Mouse (Mus musculus) kidney, adult 2 months (tissue): ENCODE measurements around the gene Fam198a. TPM values are rescaled to one million over a fixed set of nuclear protein-coding genes. Genes with fewer than 3 reads are reported as not detected.

Source experiments
- DNase-seq: peaks from one replicate; pipeline ENCODE4 v3.0.0; 2021
- H3K27ac ChIP-seq: fragments of 200-500 bp; 2 replicates; pipeline ENCODE4 v1.5.1; 2012; ENCODE audit warnings: low read depth, low read length, control low read depth, inconsistent platforms; ENCODE audit not compliant: insufficient read depth
- H3K27me3 ChIP-seq: fragments of 200-500 bp; replicated peaks from 2 replicates; pipeline ENCODE4 v1.6.1; 2012; ENCODE audit warnings: mild to moderate bottlenecking, moderate library complexity, low read length, inconsistent platforms; ENCODE audit not compliant: control insufficient read depth, insufficient read depth
- H3K36me3 ChIP-seq: fragments of 200-500 bp; 2 replicates; pipeline ENCODE4 v1.6.1; 2012; ENCODE audit warnings: mild to moderate bottlenecking, moderate library complexity, low read length, inconsistent platforms; ENCODE audit not compliant: control insufficient read depth, insufficient read depth
- H3K4me1 ChIP-seq: fragments of 200-500 bp; 2 replicates; pipeline ENCODE4 v1.6.1; 2011; ENCODE audit warnings: low read length; ENCODE audit not compliant: control insufficient read depth, insufficient read depth
- H3K4me3 ChIP-seq: fragments of 200-500 bp; 2 replicates; pipeline ENCODE4 v1.5.1; 2011; ENCODE audit warnings: mild to moderate bottlenecking, low read depth, low read length, control low read depth; ENCODE audit not compliant: insufficient read depth
- CTCF ChIP-seq: fragments of 200-500 bp; conservative IDR thresholded peaks from 2 replicates; pipeline ENCODE4 v1.5.1; 2011; ENCODE audit warnings: low read depth, mild to moderate bottlenecking, control low read depth, low read length, moderate library complexity, mixed read lengths; ENCODE audit not compliant: insufficient read depth, insufficient read length
- POLR2A ChIP-seq: fragments of 200-500 bp; IDR thresholded peaks from one replicate; pipeline ENCODE4 v1.6.1; 2011; ENCODE audit warnings: low read depth, low read length, control low read depth
- WGBS: fragments of 180-500 bp; shearing (Covaris S2); methylation state at CpG from one replicate; pipeline ENCODE4 v1.1.7; 2018; 5-methylcytosine and 5-hydroxymethylcytosine counted together
- polyA plus RNA-seq: library from polyadenylated mRNA; depleted of rRNA; stranded (reverse); fragments of >200 nt; gene quantifications from 2 replicates; pipeline ENCODE4 v1.2.3, GENCODE M21; 2012

Gene Fam198a
- polyA plus RNA-seq, 1 experiment: 0.25 TPM

- no peaks in the 10 kb centered on the region for H3K4me1 ChIP-seq
- TF ChIP-seq POLR2A (no peak), CTCF (no peak)
- no peak overlapping the region for H3K4me3 ChIP-seq
- H3K36me3 ChIP-seq: no peaks in the 10 kb centered on the region
- no peak overlapping the region for H3K27ac ChIP-seq
- WGBS: 10% methylated on average over 7 of the region's 7 CpGs
- no peaks in the 10 kb centered on the region for H3K27me3 ChIP-seq
- DNase-seq: peak; percentile 30
These were observed 55.8 kb downstream of the Fam198a start for GRCm38 (mm10) chr9:122006609-122007008.

GRCm38 (mm10) chr9:122008876-122009275 lies 58.1 kb downstream of the Fam198a start:
- Histone ChIP-seq H3K27me3 (no peaks in the 10 kb centered on the region), H3K4me1 (no peaks in the 10 kb centered on the region), H3K27ac (no peak overlapping the region), H3K36me3 (no peaks in the 10 kb centered on the region), H3K4me3 (no peak overlapping the region)
- no peak for DNase-seq
- TF ChIP-seq POLR2A: no peak
- 52% methylated on average over 2 of the region's 2 CpGs for WGBS

GRCm38 (mm10) chr9:122010751-122011150 lies 60.0 kb downstream of the Fam198a start:
- H3K27ac ChIP-seq: no peak overlapping the region
- H3K27me3 ChIP-seq: no peaks in the 10 kb centered on the region
- WGBS: 87% methylated on average over 2 of the region's 2 CpGs
- no peak for TF ChIP-seq CTCF
- TF ChIP-seq POLR2A: no peak
- no peaks in the 10 kb centered on the region for H3K36me3 ChIP-seq
- no peak overlapping the region for H3K4me3 ChIP-seq
- no peak for DNase-seq
- H3K4me1 ChIP-seq: no peaks in the 10 kb centered on the region

- Histone ChIP-seq H3K4me1 (peaks cover 4% of the 10 kb centered on the region; the same call in 1 of the 2 replicates), H3K27ac (no peak overlapping the region), H3K36me3 (no peaks in the 10 kb centered on the region), H3K27me3 (no peaks in the 10 kb centered on the region), H3K4me3 (no peak overlapping the region)
- WGBS: 83% methylated on average over 2 of the region's 2 CpGs
- TF ChIP-seq CTCF: no peak
- TF ChIP-seq POLR2A: no peak
- no peak for DNase-seq
These were observed 62.0 kb downstream of the Fam198a start for GRCm38 (mm10) chr9:122012816-122013215.

GRCm38 (mm10) chr9:122013629-122014028 lies 62.8 kb downstream of the Fam198a start:
- 78% methylated on average over 4 of the region's 4 CpGs for WGBS
- Histone ChIP-seq H3K4me1 (peaks cover 4% of the 10 kb centered on the region; the same call in 1 of the 2 replicates), H3K27me3 (no peaks in the 10 kb centered on the region), H3K27ac (no peak overlapping the region), H3K4me3 (no peak overlapping the region), H3K36me3 (no peaks in the 10 kb centered on the region)
- DNase-seq: no peak
- TF ChIP-seq CTCF: peak; percentile 23; the same call in 1 of the 2 replicates
- no peak for TF ChIP-seq POLR2A

GRCm38 (mm10) chr9:122014241-122014667 lies 63.5 kb downstream of the Fam198a start:
- H3K27ac ChIP-seq: no peak overlapping the region
- H3K27me3 ChIP-seq: no peaks in the 10 kb centered on the region
- H3K4me3 ChIP-seq: no peak overlapping the region
- H3K4me1 ChIP-seq: peaks cover 6% of the 10 kb centered on the region
- no peak for TF ChIP-seq POLR2A
- peak; percentile 78 for TF ChIP-seq CTCF
- WGBS: 7% methylated on average over 10 of the region's 10 CpGs
- H3K36me3 ChIP-seq: no peaks in the 10 kb centered on the region
- DNase-seq: peak; percentile 81

GRCm38 (mm10) chr9:122018079-122018478 lies 67.3 kb downstream of the Fam198a start:
- H3K36me3 ChIP-seq: no peaks in the 10 kb centered on the region
- H3K27me3 ChIP-seq: no peaks in the 10 kb centered on the region
- H3K4me1 ChIP-seq: peaks cover 20% of the 10 kb centered on the region
- no peak for DNase-seq
- no peak overlapping the region for H3K27ac ChIP-seq
- 84% methylated on average over 5 of the region's 5 CpGs for WGBS
- TF ChIP-seq POLR2A (no peak), CTCF (no peak)
- no peak overlapping the region for H3K4me3 ChIP-seq

- Histone ChIP-seq H3K4me3 (no peak overlapping the region), H3K27ac (peak overlapping the region; percentile 40; the same call in 1 of the 2 replicates), H3K36me3 (no peaks in the 10 kb centered on the region), H3K4me1 (peaks cover 28% of the 10 kb centered on the region), H3K27me3 (no peaks in the 10 kb centered on the region)
- WGBS: 5% methylated on average over 8 of the region's 8 CpGs
- TF ChIP-seq POLR2A: no peak
- peak; percentile 47 for TF ChIP-seq CTCF
- DNase-seq: peak; percentile 85
These were observed 68.1 kb downstream of the Fam198a start for GRCm38 (mm10) chr9:122018782-122019395.
